Mouse (Mus musculus): ENCODE measurements around the gene Rpl24. TPM values are rescaled to one million over a fixed set of nuclear protein-coding genes. Genes with fewer than 3 reads are reported as not detected.
"Not testable (repeated sequence)": the region's sequence is repeated elsewhere in the genome, so short reads cannot be mapped to it uniquely, and the experiment has no call there.

Gene Rpl24
- polyA plus RNA-seq, 1 experiment: 1,858 TPM

DNA sequence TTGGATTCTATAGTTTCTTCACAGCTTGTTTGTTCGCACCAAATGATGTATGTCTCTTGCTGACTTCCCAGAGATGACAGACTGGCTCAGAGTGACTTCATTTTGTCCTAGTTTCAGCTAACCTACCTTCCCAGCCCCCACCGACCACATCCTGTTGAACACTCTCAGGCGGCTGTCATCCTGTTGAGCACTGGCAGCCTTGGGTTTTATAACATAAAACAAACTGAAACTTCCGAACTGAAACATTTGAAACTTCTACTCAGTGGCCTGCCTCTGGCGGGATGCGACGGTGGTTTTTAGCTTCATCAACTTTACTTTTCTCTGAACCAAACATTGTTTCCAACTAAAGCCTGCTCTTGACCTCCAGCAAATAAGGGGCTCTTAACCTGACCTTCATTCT is 17.1 kb upstream of the Rpl24 start:
- Histone ChIP-seq H3ac (ENCODE audit: control insufficient read depth, insufficient read length) (no peak overlapping the region), H3K36me3 (ENCODE audit: control insufficient read depth, insufficient read depth) (no peaks in the 10 kb centered on the region), H3K4me2 (ENCODE audit: low read depth) (peak overlapping the region; percentile 63), H3K4me3 (no peak overlapping the region), H3K27me3 (ENCODE audit: control insufficient read depth, insufficient read depth, insufficient read length) (no peaks in the 10 kb centered on the region), H3K79me2 (ENCODE audit: control insufficient read depth, insufficient read depth) (no peaks in the 10 kb centered on the region)
- TF ChIP-seq CEBPB (IDR thresholded peaks at IDR 0.05; ENCODE audit: insufficient read depth, poor library complexity, severe bottlenecking): no peak
- no peak for TF ChIP-seq MYOD1 (IDR thresholded peaks at IDR 0.05; ENCODE audit: control insufficient read depth in 1 of 3, insufficient read length in 2 of 3, low read depth in 2 of 3)
- no peak for TF ChIP-seq TCF12 (IDR thresholded peaks at IDR 0.05; ENCODE audit: insufficient read depth, poor library complexity, severe bottlenecking)
- TF ChIP-seq SRF (IDR thresholded peaks at IDR 0.05; ENCODE audit: control insufficient read depth, insufficient read length, low read depth): no peak
- TF ChIP-seq USF1 (IDR thresholded peaks at IDR 0.05; ENCODE audit: low read depth): no peak
- no peak for TF ChIP-seq MYOG (IDR thresholded peaks at IDR 0.05; ENCODE audit: control insufficient read depth in 1 of 3, insufficient read depth in 1 of 3, insufficient read length in 2 of 3, low read depth in 2 of 3)

DNA sequence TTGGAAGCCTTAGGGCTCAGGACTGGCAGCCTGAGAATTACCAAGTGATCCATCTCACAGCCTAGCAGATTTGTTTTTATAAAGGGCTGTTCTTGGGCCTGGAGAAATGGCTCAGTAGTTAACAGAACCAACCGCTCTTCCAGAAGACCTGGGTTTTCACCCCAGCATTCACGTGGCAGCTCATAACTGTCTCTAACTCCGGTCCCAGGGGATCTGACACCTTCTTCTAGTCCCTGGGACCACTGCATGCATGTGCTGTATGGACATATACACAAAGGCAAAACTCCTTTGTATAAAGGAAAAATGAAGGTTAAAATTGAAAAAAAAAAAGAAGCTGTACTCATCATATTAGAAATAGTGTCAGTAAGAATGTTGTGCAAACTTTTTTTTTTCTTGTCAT is 15.6 kb upstream of the Rpl24 start:
- Histone ChIP-seq H3K4me2 (ENCODE audit: low read depth) (no peak overlapping the region), H3K36me3 (ENCODE audit: control insufficient read depth, insufficient read depth) (no peaks in the 10 kb centered on the region), H3K27me3 (ENCODE audit: control insufficient read depth, insufficient read depth, insufficient read length) (no peaks in the 10 kb centered on the region), H3K4me3 (no peak overlapping the region), H3K79me2 (ENCODE audit: control insufficient read depth, insufficient read depth) (no peaks in the 10 kb centered on the region), H3ac (ENCODE audit: control insufficient read depth, insufficient read length) (no peak overlapping the region)
- TF ChIP-seq USF1 (IDR thresholded peaks at IDR 0.05; ENCODE audit: low read depth): no peak

DNA sequence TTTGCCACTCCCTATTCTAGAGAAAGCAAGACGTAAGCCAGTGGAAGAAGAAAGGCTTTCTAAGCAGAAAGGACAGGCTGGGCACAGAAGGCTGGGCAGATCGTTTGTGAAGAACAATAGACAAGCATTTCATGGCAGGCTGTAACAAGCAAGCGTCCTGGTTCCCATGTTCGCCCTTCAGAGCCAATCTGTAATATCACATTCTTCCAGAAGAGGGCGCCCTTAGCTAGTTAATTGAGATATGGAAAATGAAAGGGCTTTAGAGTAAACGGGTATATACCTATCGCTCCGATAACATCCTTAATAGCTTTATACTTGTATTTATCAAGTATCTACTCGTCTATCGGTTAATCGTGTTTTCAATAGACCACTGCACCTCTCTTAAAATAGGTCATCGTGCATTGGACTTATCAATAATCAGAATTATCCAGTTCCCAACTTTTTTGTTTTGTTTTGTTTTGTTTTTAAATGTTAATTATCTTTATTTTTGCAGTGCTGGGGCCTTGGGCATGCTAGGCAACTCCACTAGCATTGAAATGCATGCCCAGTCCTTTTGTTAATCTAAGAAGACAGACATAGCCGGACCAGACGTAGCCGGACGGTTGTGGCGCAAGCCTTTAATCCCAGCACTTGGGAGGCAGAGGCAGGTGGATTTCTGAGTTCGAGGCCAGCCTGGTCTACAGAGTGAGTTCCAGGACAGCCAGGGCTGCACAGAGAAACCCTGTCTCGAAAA is 15.0 kb upstream of the Rpl24 start:
- TF ChIP-seq REST (IDR thresholded peaks at IDR 0.05; ENCODE audit: insufficient read depth, insufficient read length) (no peak), USF1 (IDR thresholded peaks at IDR 0.05; ENCODE audit: low read depth) (no peak), SRF (IDR thresholded peaks at IDR 0.05; ENCODE audit: control insufficient read depth, insufficient read length, low read depth) (no peak), POLR2AphosphoS2 (IDR thresholded peaks at IDR 0.05; ENCODE audit: insufficient read length, low read depth) (no peak), CEBPB (IDR thresholded peaks at IDR 0.05; ENCODE audit: insufficient read depth, poor library complexity, severe bottlenecking) (no peak), MAX (IDR thresholded peaks at IDR 0.05; ENCODE audit: low read depth) (no peak), MYOD1 (IDR thresholded peaks at IDR 0.05; ENCODE audit: control insufficient read depth in 1 of 3, insufficient read length in 2 of 3, low read depth in 2 of 3) (no peak), E2F4 (IDR thresholded peaks at IDR 0.05; ENCODE audit: insufficient read depth) (no peak)
- peak overlapping the region; percentile 63 for H3K4me2 ChIP-seq (ENCODE audit: low read depth)
- H3K4me3 ChIP-seq: no peak overlapping the region
- no peaks in the 10 kb centered on the region for H3K27me3 ChIP-seq (ENCODE audit: control insufficient read depth, insufficient read depth, insufficient read length)
- no peaks in the 10 kb centered on the region for H3K79me2 ChIP-seq (ENCODE audit: control insufficient read depth, insufficient read depth)
- no peak overlapping the region for H3ac ChIP-seq (ENCODE audit: control insufficient read depth, insufficient read length)
- H3K36me3 ChIP-seq (ENCODE audit: control insufficient read depth, insufficient read depth): no peaks in the 10 kb centered on the region

DNA sequence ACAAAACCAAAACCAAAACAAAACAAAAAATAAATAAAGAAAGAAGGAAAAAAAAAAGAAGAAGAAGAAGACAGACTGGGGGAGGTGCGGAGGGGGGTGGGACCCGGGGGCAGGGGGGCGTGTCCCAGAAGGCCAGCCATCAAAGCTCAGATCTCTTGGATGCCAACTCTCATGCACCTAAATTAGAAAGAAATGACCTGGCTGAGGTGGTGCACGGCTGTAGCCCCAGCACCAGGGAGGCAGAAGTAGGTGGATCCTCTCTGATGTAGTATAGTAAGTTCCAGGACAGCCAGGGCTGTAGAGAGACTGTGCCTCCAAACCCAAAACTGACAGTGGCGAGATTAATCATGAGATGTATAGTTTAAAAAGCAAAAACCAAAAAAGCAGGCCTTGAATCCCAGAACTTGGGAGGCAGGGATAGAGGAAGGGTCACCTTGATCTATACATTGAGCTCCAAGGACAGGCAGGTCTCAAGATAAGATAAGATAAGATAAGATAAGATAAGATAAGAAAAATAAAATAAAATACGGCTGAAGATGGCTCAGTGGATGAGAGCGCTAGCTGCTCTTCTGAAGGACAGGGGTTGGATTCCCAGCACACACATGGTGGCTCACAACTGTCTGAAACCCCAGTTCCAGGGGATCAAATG is 14.3 kb upstream of the Rpl24 start:
- Histone ChIP-seq H3K4me2 (ENCODE audit: low read depth) (peak overlapping the region; percentile 63), H3K4me3 (no peak overlapping the region), H3K36me3 (ENCODE audit: control insufficient read depth, insufficient read depth) (no peaks in the 10 kb centered on the region), H3K27me3 (ENCODE audit: control insufficient read depth, insufficient read depth, insufficient read length) (no peaks in the 10 kb centered on the region), H3ac (ENCODE audit: control insufficient read depth, insufficient read length) (no peak overlapping the region), H3K79me2 (ENCODE audit: control insufficient read depth, insufficient read depth) (no peaks in the 10 kb centered on the region)
- TF ChIP-seq TCF3 (IDR thresholded peaks at IDR 0.05; ENCODE audit: insufficient read length, low read depth): no peak
- TF ChIP-seq CEBPB (IDR thresholded peaks at IDR 0.05; ENCODE audit: insufficient read depth, poor library complexity, severe bottlenecking): no peak
- TF ChIP-seq MYOG (IDR thresholded peaks at IDR 0.05; ENCODE audit: control insufficient read depth in 1 of 3, insufficient read depth in 1 of 3, insufficient read length in 2 of 3, low read depth in 2 of 3): no peak
- TF ChIP-seq E2F4 (IDR thresholded peaks at IDR 0.05; ENCODE audit: insufficient read depth): no peak
- TF ChIP-seq REST (IDR thresholded peaks at IDR 0.05; ENCODE audit: insufficient read depth, insufficient read length): no peak
- no peak for TF ChIP-seq POLR2A (IDR thresholded peaks at IDR 0.05; ENCODE audit: insufficient read length, low read depth)
- no peak for TF ChIP-seq TCF12 (IDR thresholded peaks at IDR 0.05; ENCODE audit: insufficient read depth, poor library complexity, severe bottlenecking)
- no peak for TF ChIP-seq MYOD1 (IDR thresholded peaks at IDR 0.05; ENCODE audit: control insufficient read depth in 1 of 3, insufficient read length in 2 of 3, low read depth in 2 of 3)
- TF ChIP-seq USF1 (IDR thresholded peaks at IDR 0.05; ENCODE audit: low read depth): no peak
- TF ChIP-seq POLR2AphosphoS2 (IDR thresholded peaks at IDR 0.05; ENCODE audit: insufficient read length, low read depth): no peak
- no peak for TF ChIP-seq SRF (IDR thresholded peaks at IDR 0.05; ENCODE audit: control insufficient read depth, insufficient read length, low read depth)
- no peak for TF ChIP-seq MAX (IDR thresholded peaks at IDR 0.05; ENCODE audit: low read depth)

DNA sequence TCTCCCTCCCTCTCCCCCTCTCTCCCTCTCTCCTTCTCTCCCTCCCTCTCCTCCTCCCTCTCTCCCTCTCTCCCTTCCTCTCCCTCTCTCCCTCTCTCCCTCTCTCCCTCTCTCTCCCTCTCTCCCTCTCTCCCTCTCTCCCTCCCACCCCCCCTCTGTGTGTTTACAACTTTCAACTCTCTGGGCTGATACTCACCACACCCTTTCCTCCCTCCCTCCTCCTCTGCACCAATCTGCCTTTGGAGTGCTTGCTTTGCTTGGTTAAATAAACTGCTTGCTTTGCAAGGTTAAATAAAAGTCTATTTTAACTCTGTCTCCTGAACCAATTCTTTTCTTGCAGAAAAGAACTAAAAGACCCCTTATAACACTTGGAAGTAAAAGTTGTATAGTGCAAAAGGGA is 13.3 kb upstream of the Rpl24 start:
- Histone ChIP-seq H3K4me3 (no peak overlapping the region), H3K79me2 (ENCODE audit: control insufficient read depth, insufficient read depth) (no peaks in the 10 kb centered on the region), H3K4me2 (ENCODE audit: low read depth) (no peak overlapping the region), H3K36me3 (ENCODE audit: control insufficient read depth, insufficient read depth) (no peaks in the 10 kb centered on the region), H3ac (ENCODE audit: control insufficient read depth, insufficient read length) (no peak overlapping the region), H3K27me3 (ENCODE audit: control insufficient read depth, insufficient read depth, insufficient read length) (no peaks in the 10 kb centered on the region)
- TF ChIP-seq TCF12 (IDR thresholded peaks at IDR 0.05; ENCODE audit: insufficient read depth, poor library complexity, severe bottlenecking) (no peak), MYOG (IDR thresholded peaks at IDR 0.05; ENCODE audit: control insufficient read depth in 1 of 3, insufficient read depth in 1 of 3, insufficient read length in 2 of 3, low read depth in 2 of 3) (no peak), CEBPB (IDR thresholded peaks at IDR 0.05; ENCODE audit: insufficient read depth, poor library complexity, severe bottlenecking) (no peak)

DNA sequence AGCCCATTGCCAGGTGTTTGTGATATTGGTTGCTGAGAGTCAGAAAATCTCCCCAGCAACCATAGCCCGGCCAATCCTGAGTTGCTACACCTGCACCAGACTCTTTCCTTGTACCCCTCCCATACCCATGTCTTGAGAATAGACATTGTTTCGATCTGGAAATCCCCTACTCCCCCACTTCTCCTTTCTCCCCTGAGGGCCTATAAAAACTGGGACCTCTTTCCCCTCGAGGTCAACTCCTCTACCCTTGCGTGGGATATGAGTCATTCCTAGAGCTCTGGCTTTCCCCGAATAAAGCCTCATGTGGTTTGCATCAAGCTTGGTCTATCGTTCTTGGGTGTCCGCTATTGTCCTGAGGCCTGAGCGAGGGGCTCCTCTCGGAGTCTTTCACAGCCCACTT is 11.9 kb upstream of the Rpl24 start:
- not testable (repeated sequence) for H3K4me3 ChIP-seq; H3K27me3 ChIP-seq (ENCODE audit: control insufficient read depth, insufficient read depth, insufficient read length); H3ac ChIP-seq (ENCODE audit: control insufficient read depth, insufficient read length); H3K79me2 ChIP-seq (ENCODE audit: control insufficient read depth, insufficient read depth); H3K36me3 ChIP-seq (ENCODE audit: control insufficient read depth, insufficient read depth); H3K4me2 ChIP-seq (ENCODE audit: low read depth)

DNA sequence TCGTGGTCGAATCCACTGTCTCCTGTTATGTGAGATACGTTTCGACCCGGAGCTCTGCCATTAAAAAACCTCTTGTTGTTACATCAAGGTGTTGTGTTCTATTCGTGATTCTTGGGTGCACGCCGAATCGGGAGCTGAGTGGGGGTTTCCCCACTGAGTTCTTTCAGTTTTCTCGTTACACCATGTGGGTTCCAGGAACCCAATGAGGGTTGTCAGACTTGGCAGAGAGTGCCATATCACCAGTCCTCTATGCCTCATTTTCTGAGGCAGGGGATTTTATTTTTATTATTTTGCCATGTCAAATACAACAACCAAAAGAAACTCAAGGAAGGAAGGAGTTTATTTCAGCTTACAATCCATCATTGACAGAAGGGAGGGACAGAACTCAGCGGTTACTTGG is 3.0 kb upstream of the Rpl24 start:
- Histone ChIP-seq H3K36me3 (ENCODE audit: control insufficient read depth, insufficient read depth) (peaks cover 11% of the 10 kb centered on the region), H3K79me2 (ENCODE audit: control insufficient read depth, insufficient read depth) (peaks cover 18% of the 10 kb centered on the region)
- H3K4me3 ChIP-seq; H3ac ChIP-seq (ENCODE audit: control insufficient read depth, insufficient read length); H3K27me3 ChIP-seq (ENCODE audit: control insufficient read depth, insufficient read depth, insufficient read length); H3K4me2 ChIP-seq (ENCODE audit: low read depth): not testable (repeated sequence)
